Mouse (Mus musculus): ENCODE measurements around the gene Slc6a9.
A peak's percentile ranks its signal among the peaks of the same experiment; 100 is the strongest.

Gene Slc6a9

DNA sequence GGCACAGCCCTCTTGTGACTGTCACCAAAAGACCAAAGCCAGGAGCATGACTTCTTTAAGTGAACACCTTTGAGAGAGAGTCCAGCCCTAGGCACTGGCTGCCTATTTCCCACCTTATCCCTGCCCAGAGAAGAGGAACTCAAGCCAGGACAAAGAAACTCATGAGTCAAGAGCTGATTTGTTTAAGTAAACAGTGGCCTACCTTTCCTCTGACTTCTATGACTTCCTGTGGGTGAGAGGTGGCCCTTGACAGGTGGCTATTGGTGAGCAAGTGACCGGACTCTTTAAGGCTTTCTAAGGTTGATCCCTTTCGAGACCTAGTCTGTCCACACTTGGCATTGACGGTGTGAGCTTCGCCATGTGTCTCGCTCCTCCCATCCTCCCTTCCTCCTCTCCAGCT lies 6.5 kb downstream of the Slc6a9 start:
- no peak for ATAC-seq (ENCODE audit: low TSS enrichment)

DNA sequence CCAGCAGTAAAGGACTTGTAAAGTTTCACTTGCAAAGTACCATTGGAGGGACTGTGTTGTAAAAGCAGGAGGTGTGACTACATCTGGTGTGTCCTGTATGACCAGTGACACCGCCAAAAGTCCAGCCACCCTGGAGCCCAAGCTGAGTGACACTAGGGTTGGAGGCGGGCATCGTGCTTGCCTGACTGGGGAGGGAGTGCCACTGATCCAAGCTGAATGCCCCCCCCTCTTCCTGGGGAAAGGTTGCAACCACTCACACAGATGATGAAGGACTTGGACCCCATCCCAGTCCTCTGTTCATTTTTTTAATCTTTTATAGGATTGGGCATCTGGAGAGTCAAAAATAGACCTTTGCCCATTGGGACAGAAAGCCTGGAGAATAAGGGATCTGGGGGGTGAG lies 7.3 kb downstream of the Slc6a9 start:
- ATAC-seq (ENCODE audit: low TSS enrichment): no peak

DNA sequence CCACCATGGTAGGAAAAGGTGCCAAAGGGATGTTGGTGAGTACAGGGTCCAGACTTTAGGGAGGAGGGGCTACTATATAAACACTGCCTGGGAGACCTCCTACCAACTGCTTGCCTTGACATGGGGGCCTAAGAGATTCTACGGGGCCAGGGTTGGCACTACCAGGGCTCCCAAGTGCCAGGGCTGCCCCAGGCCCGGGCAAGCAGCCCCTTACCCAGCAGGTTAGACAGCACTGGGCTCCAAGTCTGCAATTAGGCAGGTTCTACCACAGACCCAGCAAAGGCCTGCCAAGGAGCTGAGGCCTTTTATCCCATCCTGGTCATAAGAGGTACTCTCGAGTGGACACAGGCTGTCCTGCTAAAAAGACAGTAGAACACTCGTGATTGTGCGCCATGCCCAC lies 8.8 kb downstream of the Slc6a9 start:
- ATAC-seq (ENCODE audit: low TSS enrichment): no peak

DNA sequence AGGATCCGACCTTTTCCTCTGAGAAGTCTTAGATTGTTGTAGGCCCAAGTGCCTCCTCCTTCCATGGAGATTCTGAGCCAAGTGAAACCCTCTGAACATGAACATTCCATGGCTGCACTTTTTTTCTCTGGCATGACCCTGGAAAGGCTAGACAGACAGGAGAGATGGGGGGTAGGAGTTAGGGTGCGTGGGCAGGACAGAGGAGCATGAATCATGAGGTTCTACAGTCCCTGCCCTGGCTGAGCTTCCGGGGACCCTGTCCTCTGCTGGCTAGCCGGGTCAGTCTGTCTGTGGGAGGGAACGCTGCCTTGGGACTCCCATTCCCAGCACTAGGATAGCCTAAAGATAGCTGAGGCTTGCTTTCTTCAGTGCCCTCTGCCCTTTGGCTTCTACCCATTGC lies 10.2 kb downstream of the Slc6a9 start:
- no peak for ATAC-seq (ENCODE audit: low TSS enrichment)

DNA sequence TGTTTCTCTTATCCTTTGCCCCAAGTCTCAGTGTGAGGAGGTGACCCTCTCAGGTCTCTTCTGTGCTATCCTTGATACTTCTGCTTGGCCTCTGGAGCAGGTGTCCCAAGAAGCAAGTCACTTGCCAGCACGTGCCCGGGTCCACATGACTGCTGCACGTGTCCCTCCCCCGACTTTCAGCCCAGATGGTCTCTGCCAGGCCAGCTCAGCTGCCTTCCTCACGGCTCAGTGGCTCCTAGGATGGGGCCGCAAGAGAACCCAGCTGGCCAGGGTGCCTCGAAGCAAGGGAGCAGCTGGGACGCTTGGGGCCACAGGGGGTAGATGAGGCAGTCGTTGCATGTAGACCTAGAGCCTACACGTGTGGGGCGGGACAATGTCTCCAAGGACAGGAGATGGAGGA lies 11.0 kb downstream of the Slc6a9 start:
- no peak for ATAC-seq (ENCODE audit: low TSS enrichment)

DNA sequence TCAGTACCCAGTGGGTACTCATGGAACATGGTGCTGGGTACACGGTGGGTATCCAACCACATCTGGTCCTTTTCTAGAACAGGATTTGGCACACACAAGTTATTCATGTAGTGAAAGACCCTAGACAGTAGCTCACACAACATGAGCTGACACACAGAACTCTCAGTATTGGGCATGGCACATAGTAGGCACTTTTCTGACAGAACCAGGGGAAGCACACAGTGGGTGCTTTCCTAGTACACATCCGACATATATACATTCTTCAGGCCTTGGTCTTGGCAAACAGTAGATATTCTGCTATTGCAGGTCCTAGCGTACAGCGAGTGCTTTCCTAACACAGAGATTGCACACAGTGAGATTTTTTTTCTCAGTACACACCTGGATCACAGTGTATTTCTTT lies 12.0 kb downstream of the Slc6a9 start:
- no peak for ATAC-seq (ENCODE audit: low TSS enrichment)

DNA sequence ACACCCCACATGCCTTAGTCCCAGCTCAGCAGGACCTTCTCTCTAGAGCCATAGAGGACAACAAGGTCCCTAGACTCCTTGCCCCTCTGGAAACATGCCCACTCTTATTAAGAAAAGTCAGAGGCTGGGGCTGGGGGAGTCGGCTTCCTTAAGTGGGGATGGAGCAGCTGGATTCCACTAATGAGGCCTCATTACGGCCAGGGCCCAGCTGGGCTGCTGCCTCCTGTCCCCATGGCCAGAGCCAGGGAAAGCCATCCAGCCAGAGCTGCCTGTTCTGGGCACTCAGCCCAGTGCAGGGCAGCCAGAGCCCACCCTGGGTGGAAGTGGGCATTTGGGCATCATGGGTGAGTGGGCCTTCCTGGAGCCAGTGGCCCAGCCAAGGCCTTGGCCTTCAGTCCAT lies 12.7 kb downstream of the Slc6a9 start:
- peak; percentile 50 for ATAC-seq (ENCODE audit: low TSS enrichment)

DNA sequence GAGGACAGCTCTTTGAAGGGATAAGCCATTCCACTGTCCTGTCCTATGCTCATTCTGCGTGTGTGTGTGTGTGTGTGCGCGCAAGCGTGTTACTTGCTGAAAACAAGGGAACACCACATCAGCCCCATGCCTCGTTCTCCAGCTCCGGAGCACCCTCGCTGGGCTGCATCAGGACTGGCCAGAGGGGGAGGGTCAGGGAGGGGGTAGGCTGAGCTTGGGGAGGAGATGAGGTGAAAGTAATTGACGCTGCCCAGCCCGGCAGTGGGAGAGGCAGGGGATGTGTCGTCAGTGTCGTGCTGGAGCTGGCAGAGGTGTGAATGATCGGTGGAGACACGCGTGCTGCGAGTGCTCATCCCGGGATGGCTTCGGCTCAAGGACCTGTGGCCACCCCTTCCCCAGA lies 14.8 kb downstream of the Slc6a9 start:
- no peak for ATAC-seq (ENCODE audit: low TSS enrichment)

DNA sequence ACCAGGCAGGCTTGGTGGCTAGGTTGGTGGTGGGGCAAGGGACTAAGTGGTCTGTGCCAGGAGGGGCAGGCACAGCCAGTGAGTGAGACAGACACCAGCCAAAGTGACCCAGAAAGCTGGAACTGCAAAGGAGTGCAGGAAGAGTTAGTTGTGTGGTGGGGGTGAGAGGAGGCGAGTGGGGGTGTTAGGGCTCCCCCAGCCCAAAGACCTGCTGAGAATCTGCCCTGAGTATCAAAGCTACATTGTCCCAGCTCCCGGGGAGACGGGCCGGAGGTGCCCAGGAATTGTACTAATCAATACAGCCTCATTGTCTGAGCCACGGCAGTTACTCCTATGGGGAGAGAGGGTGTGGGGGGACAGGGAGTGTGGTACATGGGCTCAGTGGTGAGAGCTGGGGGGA lies 15.2 kb downstream of the Slc6a9 start:
- ATAC-seq (ENCODE audit: low TSS enrichment): no peak

DNA sequence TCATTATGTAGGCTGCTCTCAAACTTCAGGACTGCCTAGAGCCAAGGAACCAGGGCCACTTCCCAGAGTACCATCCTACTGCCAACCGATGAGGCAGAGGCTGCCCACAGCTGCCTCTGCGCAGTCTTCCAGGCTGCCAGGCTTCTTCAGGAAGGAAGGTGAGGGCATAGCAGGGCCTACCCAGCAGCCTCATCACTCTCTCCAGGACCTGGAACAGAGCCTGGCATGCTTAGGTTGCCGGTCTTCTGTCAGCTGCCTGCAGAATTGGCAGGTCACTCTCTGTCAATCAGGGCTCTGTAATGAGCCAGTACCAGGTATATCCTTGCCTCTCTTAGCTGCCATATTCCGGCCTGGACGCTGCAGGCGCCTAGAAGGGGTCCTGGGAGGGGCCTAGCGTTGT lies 15.9 kb downstream of the Slc6a9 start:
- no peak for ATAC-seq (ENCODE audit: low TSS enrichment)

DNA sequence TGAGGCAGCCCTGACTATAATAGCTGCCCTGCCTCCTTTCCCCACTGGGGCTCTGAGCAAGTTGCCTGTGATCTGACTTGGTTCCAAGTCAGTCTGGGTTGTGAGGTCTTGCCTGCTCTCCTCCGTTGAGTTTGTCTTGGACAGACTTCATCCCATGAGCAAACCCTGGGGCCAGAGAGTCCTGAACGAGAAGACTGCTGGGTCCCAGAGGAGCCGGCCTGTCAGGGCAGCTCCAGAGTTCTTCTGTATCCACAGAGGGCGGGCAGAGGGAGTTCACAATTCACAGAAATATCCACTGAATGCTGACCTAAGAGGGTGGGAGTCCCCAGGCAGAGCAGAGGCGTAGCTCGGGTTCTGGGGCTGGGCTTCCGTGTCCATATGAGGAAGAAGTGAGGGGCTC lies 16.6 kb downstream of the Slc6a9 start:
- ATAC-seq (ENCODE audit: low TSS enrichment): no peak

DNA sequence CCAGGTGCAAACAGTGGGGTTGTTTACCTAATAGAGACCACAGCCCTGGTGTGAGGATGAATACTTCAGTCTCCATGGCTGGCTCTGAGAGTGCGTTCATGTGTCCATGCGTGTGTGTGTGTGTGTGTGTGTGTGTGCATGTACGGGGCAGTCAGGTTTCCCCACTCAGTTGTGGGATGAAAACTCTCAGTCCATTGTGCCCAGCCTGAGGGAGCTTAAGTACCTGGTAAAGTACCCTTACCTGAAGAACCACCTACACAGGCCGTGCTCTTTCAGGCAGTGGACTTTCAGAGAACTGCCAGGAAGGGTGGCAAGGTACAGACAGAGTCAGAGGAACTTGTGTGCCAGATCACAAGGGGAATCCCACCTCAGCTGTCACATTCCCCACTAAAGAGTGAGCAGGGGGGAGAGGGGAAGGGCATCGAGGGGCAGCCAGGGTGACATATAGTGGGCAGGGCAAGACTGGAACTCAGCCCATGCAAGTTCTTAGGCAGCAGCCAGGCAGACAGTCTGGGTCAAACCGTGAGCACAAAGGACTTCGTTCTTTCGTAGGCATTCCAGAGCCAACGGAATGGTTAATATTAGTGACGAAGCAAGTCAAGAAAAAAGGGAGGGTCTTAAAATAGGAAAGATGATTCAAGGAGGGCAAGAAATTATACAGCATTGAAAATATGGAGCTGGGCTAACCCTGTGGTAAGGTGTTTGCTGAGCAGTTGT lies 18.0 kb downstream of the Slc6a9 start:
- no peak for ATAC-seq (ENCODE audit: low TSS enrichment)

DNA sequence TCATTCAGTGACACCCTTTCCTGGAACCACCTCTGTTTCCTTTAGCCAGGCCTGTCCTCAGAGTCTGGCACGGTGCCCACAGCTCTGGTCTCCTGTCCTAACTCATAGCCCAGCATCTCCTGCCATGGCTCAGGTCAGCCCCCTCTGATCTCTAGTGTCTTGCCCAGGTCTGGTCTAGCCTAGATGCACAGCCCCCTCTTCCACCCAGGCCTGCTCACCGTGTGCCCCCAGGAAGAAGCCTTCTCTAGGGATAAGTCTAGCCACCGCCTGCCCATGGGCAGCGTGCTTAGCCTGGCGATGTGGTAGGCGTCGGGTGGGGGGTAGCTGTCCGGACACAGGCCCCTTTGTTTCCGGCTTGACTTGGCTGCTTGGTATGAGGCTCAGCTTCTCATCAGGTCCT lies 20.8 kb downstream of the Slc6a9 start:
- peak; percentile 30; the same call in 1 of the 2 replicates for ATAC-seq (ENCODE audit: low TSS enrichment)

DNA sequence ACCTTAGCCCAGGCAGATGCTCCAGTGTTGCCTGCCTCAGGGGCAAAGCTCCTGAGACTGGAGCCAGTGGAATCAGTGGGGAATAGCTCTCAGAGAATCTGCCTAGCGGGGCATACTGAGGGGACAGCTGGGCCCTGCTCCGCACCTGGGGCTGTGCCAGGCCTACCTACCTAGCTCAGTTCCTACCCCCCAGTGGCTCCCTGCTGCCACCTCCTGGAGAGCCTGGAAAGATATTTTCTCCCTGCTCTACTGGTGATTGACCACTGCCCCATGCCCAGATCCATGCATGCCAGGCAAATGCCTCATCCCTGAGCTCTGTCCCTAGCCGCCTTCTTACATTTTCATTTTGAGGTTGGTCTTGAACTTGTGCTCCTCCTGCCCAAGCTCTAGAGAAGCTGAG lies 24.5 kb downstream of the Slc6a9 start:
- peak; percentile 38 for ATAC-seq (ENCODE audit: low TSS enrichment)

DNA sequence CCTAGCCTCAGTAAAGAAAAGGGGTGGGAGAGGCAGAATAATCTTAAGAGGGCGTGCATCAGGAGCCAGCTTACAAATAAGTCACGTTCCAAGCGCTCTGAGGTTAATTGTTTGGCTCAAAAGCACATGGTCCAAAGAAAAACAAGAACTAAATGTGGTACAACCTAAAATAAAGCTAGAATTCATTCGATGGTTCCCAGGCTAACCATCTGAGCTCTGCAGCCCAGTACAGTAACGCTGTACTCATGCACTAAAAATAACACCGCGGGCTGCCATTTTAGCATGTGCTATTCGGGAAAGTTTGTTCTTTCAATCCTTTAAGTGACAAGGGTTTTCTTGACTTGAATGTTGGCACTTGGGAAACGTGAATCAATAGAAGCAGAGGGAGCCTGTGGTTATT lies 26.3 kb downstream of the Slc6a9 start:
- peak; percentile 36; the same call in 1 of the 2 replicates for ATAC-seq (ENCODE audit: low TSS enrichment)

DNA sequence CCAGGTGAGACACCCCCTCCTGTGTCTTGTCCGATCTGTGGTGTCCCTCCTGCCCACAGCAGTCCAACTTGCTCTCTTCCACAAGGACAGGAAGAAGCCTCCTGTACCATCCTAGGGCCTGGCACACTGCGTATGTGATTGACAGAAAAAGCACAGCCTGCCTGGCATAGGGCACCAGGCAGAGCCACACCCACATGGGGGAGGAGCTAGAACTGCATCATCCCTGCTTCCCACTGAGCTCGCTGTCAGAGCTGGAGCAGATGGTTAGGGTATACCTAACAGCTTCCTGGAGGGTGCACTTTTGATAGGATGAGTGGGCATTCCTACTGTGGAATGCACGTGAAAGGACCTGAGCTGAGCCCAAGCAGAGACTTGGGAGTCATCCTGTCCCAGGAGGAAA lies 28.5 kb downstream of the Slc6a9 start:
- peak; percentile 79 for ATAC-seq (ENCODE audit: low TSS enrichment)

DNA sequence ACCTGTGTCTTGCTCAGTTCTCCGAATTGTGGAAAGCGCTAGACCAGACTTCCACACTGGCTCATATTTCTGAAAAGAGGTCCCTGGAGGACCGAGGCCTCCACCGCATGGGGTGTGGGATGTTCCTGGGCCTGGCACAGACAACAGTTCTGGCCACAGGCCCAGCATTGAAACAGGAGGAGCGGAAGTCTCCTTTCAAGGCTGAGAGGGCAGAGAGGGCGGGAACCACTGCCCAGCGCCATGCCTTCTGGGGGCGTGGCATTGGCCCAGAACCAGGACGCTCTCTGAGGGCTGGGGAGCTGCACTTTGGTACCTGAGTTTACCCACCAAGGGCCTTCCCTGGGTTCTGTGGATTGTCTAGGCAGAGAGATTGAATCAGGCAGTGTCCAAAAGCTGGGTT lies 31.8 kb downstream of the Slc6a9 start:
- ATAC-seq (ENCODE audit: low TSS enrichment): no peak

DNA sequence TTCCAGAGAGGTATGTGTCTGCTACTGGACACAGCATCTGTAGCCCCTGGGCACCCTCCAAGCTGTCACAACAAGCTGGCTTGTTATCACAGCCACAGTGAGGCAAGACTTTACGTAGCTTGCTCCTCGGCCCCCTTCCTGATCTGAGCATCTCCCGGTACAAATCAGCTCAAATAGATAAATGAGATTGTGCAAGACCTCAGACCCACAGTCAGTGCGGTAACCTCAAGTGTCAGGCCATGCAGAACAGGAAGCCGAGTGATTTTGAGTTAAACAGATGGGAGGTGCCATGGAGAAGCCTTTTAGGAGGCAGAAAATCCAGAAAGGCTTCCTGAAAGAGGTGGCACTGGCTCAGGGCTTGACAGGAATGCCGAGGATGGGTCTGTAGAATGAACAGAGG lies 32.7 kb downstream of the Slc6a9 start:
- no peak for ATAC-seq (ENCODE audit: low TSS enrichment)

DNA sequence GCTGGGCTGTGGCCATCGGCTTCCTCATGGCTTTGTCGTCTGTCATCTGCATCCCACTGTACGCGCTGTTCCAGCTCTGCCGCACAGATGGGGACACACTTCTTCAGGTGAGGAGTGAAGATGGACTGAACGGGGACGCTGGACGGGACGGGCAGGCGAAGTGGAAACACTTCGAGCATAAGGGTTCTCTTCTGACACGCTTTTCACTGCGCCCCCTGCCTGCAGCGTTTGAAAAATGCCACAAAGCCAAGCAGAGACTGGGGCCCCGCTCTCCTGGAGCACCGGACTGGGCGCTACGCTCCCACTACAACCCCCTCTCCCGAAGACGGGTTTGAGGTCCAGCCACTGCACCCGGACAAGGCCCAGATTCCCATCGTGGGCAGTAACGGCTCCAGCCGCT lies 33.5 kb downstream of the Slc6a9 start:
- no peak for ATAC-seq (ENCODE audit: low TSS enrichment)

DNA sequence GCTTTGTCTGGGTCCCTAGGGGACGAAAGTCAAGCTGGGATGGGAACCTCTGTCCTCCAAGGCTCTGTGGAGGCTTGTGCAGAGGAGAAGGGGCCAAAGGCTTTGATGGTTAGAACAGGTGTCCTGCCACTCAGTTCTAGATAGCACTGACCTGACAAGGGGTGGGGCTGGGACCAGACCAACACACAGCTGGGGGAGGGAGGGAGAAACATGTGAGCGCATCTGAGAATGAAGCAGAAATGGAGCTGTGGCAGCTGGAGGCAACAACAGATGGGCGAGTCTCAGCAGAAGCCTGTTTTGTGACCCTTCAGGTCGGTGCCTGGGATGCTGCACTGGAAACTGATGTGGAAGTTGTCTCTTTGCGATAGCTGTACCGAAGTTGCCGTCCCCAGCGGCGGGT lies 35.0 kb downstream of the Slc6a9 start:
- no peak for ATAC-seq (ENCODE audit: low TSS enrichment)

DNA sequence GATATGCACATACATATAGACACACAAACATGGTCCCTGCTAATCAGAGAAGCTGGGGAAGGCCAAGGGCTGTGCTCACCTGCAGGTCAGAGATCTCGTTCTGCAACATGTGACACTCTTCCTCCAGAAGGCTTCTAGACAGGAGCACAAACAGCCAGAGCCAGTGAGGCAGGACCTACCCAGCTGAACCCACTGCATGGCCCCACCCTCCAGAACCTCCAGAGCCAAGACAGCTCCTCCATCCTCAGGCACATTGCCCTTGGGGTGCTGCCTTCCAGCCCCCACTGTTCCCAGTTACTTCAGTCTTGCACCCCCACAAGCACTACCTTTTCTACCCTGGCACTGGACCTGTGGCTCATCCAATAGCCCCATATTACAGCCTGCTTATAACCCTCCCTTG lies 36.1 kb downstream of the Slc6a9 start:
- no peak for ATAC-seq (ENCODE audit: low TSS enrichment)

DNA sequence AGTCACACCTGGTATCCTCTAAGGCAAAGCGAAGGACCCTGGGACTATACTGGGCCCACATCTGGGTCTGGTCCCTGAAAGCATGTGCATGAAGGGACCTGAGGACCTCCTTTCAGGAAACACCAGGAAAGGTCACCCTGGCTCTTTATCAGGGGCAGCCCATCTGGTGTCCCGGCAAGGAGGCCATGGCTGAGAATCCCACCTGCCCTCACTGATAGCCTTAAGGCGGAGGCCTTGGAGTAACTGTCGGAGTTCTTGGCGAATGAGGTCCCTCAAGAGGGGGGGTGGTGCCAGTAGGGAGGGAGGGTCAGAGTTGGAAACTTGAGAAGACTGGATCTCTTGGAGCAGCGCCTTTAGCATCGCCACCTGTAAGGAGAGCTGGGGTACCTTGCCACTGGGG lies 37.5 kb downstream of the Slc6a9 start:
- no peak for ATAC-seq (ENCODE audit: low TSS enrichment)

DNA sequence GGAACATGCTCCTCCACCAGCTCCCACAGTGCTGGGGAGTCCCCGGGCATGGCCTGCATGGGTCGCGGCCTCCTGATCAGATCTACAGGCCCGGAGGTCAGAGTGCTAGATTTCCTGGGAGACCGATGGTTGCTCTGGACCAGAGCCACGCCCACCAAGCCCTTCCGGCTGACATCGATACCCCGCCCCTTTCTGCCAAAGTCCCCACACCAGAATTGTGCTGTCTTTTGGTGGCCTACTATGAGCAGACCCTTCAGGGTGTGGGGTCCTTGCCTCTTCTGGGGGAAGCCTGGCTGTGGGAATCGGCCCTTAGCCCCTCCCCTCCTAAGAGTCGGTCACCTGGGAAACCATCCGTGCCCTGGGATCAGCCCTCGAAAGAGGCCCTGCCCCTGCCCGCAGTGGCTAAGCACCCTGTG lies 38.2 kb downstream of the Slc6a9 start, which contains the start of gene Ccdc24:
Gene Ccdc24, minus strand, starts transcription at position 87 of the 416 bp plus-strand sequence.
- no peak for ATAC-seq (ENCODE audit: low TSS enrichment)

DNA sequence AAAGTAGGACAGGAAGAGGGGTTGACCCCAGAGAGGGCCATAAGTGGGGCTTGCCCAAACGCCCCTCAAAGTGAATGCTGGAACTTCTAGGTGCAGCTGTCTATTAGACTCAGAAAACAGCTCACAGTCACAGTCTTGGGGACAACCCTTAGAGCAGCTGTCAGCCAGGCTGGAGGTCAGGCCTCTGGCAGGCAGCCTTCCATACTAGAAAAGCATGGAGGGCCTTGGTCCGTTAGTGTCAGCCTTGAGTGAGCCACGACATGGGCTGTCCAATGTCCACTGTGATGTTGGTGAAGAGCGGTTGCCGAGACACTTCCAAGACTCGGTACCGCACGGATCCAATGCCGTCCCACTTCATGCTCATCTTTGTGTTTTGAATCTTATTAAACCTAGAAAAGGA lies 39.3 kb downstream of the Slc6a9 start:
- no peak for ATAC-seq (ENCODE audit: low TSS enrichment)
